Mouse (Mus musculus): Measurements from ENCODE around the gene Hivep1.

GRCm38 (mm10) chr13:42016218-42016617, 35.6 kb upstream of the Hivep1 start:
- no peak for TF ChIP-seq CTCF (conservative IDR thresholded peaks at IDR 0.05; ENCODE audit: low read length)
- no peak for TF ChIP-seq POU5F1 (IDR thresholded peaks at IDR 0.05; ENCODE audit: borderline replicate concordance, low read length)

All from E14TG2a.4 (cell line).